Mouse (Mus musculus) midbrain, embryonic 14.5 days (tissue): ENCODE data around the gene Ppp1r2. TPM values are rescaled to one million over a fixed set of nuclear protein-coding genes. Genes with fewer than 3 reads are reported as not detected.
A peak's percentile ranks its signal among the peaks of the same experiment; 100 is the strongest.

Source experiments
- ATAC-seq: fragments of 200-750 bp; cut with Nextera tagmentation; 2 replicates; pipeline ENCODE4 v1.8.0; 2017; ENCODE audit warnings: moderate number of reproducible peaks, moderate library complexity; ENCODE audit not compliant: low FRiP score, low TSS enrichment
- DNase-seq: peaks from one replicate; pipeline ENCODE4 v3.0.0-alpha.2; 2015
- H3K27ac ChIP-seq: fragments of 300-500 bp; sonication (generic); replicated peaks from 2 replicates; pipeline ENCODE4 v1.5.1; 2014; ENCODE audit warnings: mild to moderate bottlenecking, low read depth, low read length, moderate library complexity
- H3K27me3 ChIP-seq: fragments of 300-500 bp; sonication (generic); 2 replicates; pipeline ENCODE4 v1.6.1; 2014; ENCODE audit warnings: low read length, control low read depth, mixed read lengths; ENCODE audit not compliant: control insufficient read depth, insufficient read depth
- H3K36me3 ChIP-seq: fragments of 300-500 bp; sonication (generic); 2 replicates; pipeline ENCODE4 v1.6.1; 2014; ENCODE audit warnings: low read length, control low read depth; ENCODE audit not compliant: control insufficient read depth, insufficient read depth
- H3K4me1 ChIP-seq: fragments of 300-500 bp; sonication (generic); 2 replicates; pipeline ENCODE4 v1.6.1; 2014; ENCODE audit warnings: mild to moderate bottlenecking, antibody characterized with exemption, low read length, control low read depth; ENCODE audit not compliant: control insufficient read depth, insufficient read depth
- H3K4me2 ChIP-seq: fragments of 300-500 bp; sonication (generic); 2 replicates; pipeline ENCODE4 v1.6.1; 2014; ENCODE audit warnings: mild to moderate bottlenecking, low read length, moderate library complexity
- H3K4me3 ChIP-seq: fragments of 300-500 bp; sonication (generic); replicated peaks from 2 replicates; pipeline ENCODE4 v1.5.1; 2014; ENCODE audit warnings: low read depth, low read length
- H3K9ac ChIP-seq: fragments of 300-500 bp; sonication (generic); replicated peaks from 2 replicates; pipeline ENCODE4 v1.6.1; 2014; ENCODE audit warnings: mild to moderate bottlenecking, low read length, moderate library complexity
- H3K9me3 ChIP-seq: fragments of 300-500 bp; sonication (generic); 2 replicates; pipeline ENCODE4 v1.6.1; 2016; ENCODE audit warnings: low read length, control low read depth, mixed read lengths; ENCODE audit not compliant: control insufficient read depth
- WGBS: fragments of 180-500 bp; shearing (Covaris S2); extraction: QIAGEN DNeasy Blood & Tissue Kit; methylation state at CpG from one replicate; pipeline ENCODE4 v1.1.7; 2014; 5-methylcytosine and 5-hydroxymethylcytosine counted together
- polyA plus RNA-seq: library from polyadenylated mRNA; unstranded; fragments of >200 nt; fragmentation: Nextera tagmentation; extraction: Ambion mirVana; gene quantifications from 2 replicates; pipeline ENCODE4 v1.2.1, GENCODE M21; 2014

Ppp1r2 gene
- polyA plus RNA-seq, 1 experiment from 2014 or later = 100 TPM

DNA sequence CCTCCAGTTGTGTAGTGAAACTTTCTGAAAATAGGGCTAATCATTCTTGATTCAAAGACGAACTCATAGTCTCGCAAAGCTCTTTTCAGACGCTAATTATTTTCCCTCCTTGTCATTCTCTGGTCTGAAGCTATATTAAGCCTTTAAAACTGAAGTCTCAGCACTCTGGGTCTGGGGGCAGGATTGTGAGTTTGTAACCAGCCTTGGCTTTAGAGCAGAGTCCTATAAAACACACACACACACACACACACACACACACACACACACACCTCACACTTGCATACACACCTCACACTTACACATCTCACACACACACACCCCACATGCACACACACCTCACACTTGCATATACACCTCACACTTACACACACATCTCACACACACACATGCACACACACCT, 40.7 kb downstream of the Ppp1r2 start:
- H3K9me3 ChIP-seq = no peaks in the 10 kb centered on the region
- no peak overlapping the region for H3K4me2 ChIP-seq
- H3K4me1 ChIP-seq = 0 out of 2 replicates have a peak, but pooled peaks cover 6% of the 10 kb centered on the region
- H3K27ac ChIP-seq = no peak overlapping the region
- ATAC-seq (no peak), DNase-seq (no peak)
- no peak overlapping the region for H3K9ac ChIP-seq
- no peak overlapping the region for H3K4me3 ChIP-seq
- no peaks in the 10 kb centered on the region for H3K27me3 ChIP-seq
- H3K36me3 ChIP-seq = no peaks in the 10 kb centered on the region
- 43% methylated on average over 3 of the region's 3 CpGs for WGBS

DNA sequence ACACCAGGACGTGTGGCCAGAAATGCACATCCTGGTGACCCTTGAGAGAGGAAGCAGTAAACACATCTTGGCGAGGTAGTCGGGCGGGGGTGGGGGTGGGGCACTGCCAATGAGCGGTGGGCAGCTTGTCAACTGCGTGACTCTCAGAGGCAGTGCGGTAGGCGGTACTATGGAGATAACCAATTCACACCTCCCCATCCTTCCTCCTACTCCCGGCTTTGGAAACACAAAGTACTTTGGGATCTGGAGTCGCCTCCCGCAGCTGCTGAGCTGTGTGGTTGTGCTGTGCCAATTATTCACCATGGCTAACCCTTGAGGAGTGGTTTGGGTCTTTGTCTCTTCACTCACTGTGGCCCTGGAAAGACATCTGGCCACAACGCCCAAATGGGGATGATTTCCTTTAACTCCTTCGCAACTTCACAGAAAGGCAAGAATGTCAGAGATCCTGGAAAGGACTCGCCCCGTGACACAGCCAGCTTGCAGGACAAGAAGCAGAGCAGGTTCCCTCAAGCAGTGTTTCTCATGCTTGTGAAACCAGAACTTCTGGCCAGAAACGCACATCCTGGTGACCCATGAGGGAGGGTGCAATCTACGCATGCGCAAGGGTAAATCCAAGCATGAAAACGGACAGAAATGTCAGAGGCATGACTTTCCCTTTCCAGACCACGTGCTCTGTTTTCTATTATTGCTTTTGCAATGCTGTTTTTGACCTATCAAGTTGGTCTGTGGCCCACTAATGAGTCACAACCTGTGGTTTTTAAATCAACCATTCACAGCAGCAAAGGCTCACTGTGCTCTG, 41.3 kb downstream of the Ppp1r2 start:
- DNase-seq (peak; percentile 19), ATAC-seq (no peak)
- Histone ChIP-seq H3K4me2 (0 out of 2 replicates have a peak overlapping the region, but pooled peaks have one; percentile 23), H3K27me3 (no peaks in the 10 kb centered on the region), H3K36me3 (no peaks in the 10 kb centered on the region), H3K4me1 (0 out of 2 replicates have a peak, but pooled peaks cover 6% of the 10 kb centered on the region), H3K27ac (no peak overlapping the region), H3K9ac (no peak overlapping the region), H3K4me3 (no peak overlapping the region), H3K9me3 (no peaks in the 10 kb centered on the region)
- WGBS = 38% methylated on average over 20 of the region's 20 CpGs

DNA sequence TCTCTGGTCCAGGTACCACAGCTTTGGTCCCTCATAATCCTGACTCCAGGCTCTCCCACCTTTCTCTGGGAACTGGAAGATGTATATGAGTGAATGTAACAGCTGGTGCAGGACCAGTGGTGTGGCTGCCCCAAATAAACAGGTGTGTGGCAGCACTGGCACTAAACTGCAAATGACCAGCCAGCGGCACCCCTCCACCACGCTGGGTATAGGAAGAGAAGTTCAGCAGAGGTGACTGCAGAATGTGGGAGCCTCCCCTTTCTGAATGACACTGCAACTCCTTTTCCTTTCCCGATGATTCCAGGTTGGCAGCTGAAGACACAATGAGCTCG, 41.9 kb downstream of the Ppp1r2 start:
- 59% methylated on average over 4 of the region's 4 CpGs for WGBS
- no peak for DNase-seq
- no peak for ATAC-seq
- Histone ChIP-seq H3K27me3 (no peaks in the 10 kb centered on the region), H3K9ac (no peak overlapping the region), H3K4me1 (0 out of 2 replicates have a peak, but pooled peaks cover 6% of the 10 kb centered on the region), H3K4me2 (0 out of 2 replicates have a peak overlapping the region, but pooled peaks have one; percentile 23), H3K36me3 (no peaks in the 10 kb centered on the region), H3K9me3 (no peaks in the 10 kb centered on the region), H3K4me3 (no peak overlapping the region), H3K27ac (no peak overlapping the region)

DNA sequence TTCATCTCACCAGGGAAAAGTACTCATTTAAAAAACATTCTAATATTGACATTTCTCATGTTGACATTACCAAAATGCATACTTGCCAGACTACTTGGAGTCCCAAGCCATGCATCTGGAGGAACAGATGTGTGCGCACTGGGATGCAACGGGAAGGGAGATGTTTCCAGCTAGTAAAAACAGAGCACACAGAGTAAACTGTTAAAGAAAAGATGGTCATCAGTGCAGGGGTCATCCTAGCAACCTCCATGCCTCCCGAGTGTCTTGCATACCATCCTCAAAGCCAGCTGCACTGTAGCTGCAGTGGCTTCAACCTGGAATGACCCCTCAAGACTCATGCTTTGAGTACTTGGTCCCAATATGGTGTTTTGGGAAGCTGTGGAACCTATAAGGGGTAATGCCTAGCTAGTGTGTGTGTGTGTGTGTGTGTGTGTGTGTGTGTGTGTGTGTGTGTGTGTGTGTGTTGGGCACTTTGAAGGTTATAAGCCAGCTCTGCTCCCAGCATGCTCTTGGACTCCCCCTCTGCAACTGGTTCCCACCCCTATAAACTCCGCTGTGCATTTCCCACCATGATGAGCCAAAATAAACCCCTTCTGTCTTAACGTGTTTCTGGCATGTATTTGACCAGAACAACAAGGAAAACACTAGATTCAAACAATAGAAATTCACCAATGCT, 42.4 kb downstream of the Ppp1r2 start:
- Histone ChIP-seq H3K4me1 (0 out of 2 replicates have a peak, but pooled peaks cover 6% of the 10 kb centered on the region), H3K4me3 (no peak overlapping the region), H3K4me2 (no peak overlapping the region), H3K36me3 (no peaks in the 10 kb centered on the region), H3K9me3 (no peaks in the 10 kb centered on the region), H3K27me3 (no peaks in the 10 kb centered on the region), H3K27ac (no peak overlapping the region), H3K9ac (no peak overlapping the region)
- DNase-seq (no peak), ATAC-seq (no peak)
- 83% methylated on average over 5 of the region's 5 CpGs for WGBS

DNA sequence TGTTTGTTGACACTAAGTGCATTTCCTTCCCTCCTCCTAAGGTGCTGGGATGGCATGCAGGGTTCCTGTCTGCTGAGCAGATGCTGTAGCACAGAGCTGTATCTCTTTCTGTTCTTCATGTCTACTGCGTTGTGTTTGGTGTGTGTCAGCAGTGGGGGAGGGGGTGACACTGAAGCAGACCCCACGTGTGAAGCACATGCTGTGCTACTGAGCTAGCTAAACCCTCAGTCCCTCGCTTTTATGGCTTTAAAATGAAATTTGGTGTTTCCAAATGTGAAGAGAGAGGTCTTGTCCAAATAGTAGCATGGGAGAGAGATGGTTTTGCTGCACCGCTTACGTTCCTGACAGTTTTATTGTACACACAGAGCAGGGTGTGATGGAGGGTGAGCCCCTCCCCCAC, 43.5 kb downstream of the Ppp1r2 start:
- H3K4me3 ChIP-seq = no peak overlapping the region
- DNase-seq (no peak), ATAC-seq (no peak)
- no peak overlapping the region for H3K9ac ChIP-seq
- H3K4me1 ChIP-seq = 0 out of 2 replicates have a peak, but pooled peaks cover 6% of the 10 kb centered on the region
- H3K36me3 ChIP-seq = no peaks in the 10 kb centered on the region
- no peak overlapping the region for H3K4me2 ChIP-seq
- H3K27ac ChIP-seq = no peak overlapping the region
- no peaks in the 10 kb centered on the region for H3K9me3 ChIP-seq
- WGBS = 82% methylated on average over 5 of the region's 5 CpGs
- no peaks in the 10 kb centered on the region for H3K27me3 ChIP-seq

DNA sequence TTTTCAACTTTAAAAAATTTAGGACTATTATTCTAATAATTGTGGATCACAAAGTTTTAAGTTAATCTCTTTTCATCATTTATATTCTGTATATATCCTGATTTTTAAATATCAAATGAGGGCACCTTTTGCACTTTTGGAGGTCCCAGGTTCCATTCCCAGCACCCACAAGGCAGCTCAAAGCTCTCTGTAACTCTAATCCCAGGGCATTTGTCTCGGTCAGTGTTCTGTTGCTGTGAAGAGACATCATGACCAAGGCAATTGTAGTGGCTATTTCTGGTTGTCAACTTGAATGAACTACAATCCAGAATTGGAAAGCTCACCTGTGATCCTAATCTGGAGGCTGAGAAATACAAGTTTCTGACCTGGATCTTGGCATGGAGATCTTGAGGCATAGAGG, 47.3 kb downstream of the Ppp1r2 start:
- Histone ChIP-seq H3K4me3 (no peak overlapping the region), H3K27me3 (no peaks in the 10 kb centered on the region), H3K9me3 (no peaks in the 10 kb centered on the region), H3K4me1 (no peaks in the 10 kb centered on the region), H3K9ac (no peak overlapping the region), H3K4me2 (no peak overlapping the region), H3K27ac (no peak overlapping the region), H3K36me3 (no peaks in the 10 kb centered on the region)
- WGBS = 89% methylated on average over 1 of the region's 1 CpGs
- DNase-seq (no peak), ATAC-seq (no peak)

DNA sequence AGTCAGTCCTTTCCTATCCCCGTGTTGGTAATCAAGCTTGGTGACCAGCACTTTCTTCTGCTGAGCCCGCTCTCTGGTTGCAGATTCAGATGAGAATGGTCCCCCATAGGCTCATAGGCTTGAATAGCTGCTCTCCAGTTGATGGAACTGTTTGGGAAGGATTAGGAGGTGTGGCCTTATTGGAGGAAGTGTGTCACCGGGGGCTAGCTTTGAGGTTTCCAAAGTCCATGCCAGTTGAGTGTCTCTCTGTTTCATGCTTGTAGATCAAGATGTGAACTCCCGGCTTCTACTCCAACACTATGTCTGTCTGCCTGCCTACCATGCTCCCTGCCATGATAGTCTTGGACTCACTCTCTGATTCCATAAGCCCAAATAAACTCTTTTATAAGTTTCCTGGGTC, 59.8 kb downstream of the Ppp1r2 start:
- ATAC-seq = no peak
- Histone ChIP-seq H3K36me3 (no peaks in the 10 kb centered on the region), H3K27me3 (no peaks in the 10 kb centered on the region), H3K9ac (no peak overlapping the region), H3K4me2 (no peak overlapping the region), H3K4me1 (no peaks in the 10 kb centered on the region), H3K9me3 (no peaks in the 10 kb centered on the region), H3K27ac (no peak overlapping the region), H3K4me3 (no peak overlapping the region)
- DNase-seq = no peak
- WGBS = 93% methylated on average over 4 of the region's 4 CpGs

DNA sequence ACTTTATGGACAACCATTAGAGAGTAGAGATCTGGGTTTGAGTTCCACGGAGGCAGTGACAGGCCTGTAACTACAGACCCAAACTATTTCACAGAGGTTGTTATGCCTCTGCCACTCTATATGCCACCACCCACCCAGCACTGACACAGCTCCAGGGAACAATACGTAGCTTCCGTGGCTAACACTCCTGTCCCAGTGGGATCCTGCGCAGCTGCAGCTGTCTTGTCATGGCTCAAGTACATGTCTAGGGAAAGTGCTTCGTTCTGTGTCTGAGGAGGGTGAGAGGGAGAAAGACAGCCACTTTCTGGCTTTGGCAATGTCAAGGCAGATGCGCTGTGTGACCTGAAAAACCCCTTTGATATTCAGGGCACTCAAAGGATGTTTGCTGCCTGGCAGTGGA, 61.6 kb downstream of the Ppp1r2 start:
- WGBS = 87% methylated on average over 6 of the region's 6 CpGs

DNA sequence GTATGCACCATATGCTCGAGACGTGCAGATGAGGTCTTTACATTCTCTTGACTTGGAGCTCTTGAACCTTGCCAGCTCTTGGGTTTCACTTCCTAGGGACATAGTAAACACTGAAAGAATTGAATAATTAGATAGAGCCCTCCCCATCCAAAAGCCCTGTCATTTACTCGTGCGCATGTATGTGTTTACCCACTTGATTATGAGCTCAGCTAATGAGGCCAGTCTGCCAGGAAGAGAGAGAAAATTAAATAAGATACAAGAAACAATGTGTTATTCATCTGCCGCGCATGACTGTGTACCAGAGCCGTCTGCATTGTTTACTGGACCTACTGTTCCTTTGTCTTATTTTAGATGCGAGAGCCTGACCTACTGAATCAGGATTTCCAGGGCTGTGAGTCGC, 63.6 kb downstream of the Ppp1r2 start:
- H3K4me2 ChIP-seq = no peak overlapping the region
- ATAC-seq (no peak), DNase-seq (no peak)
- H3K9me3 ChIP-seq = no peaks in the 10 kb centered on the region
- 75% methylated on average over 9 of the region's 9 CpGs for WGBS
- H3K4me3 ChIP-seq = no peak overlapping the region
- no peaks in the 10 kb centered on the region for H3K27me3 ChIP-seq
- no peaks in the 10 kb centered on the region for H3K36me3 ChIP-seq
- no peak overlapping the region for H3K27ac ChIP-seq
- H3K9ac ChIP-seq = no peak overlapping the region
- H3K4me1 ChIP-seq = no peaks in the 10 kb centered on the region

More for the DNA sequence above, 61.6 kb downstream of the Ppp1r2 start:
- Histone ChIP-seq H3K9ac (no peak overlapping the region), H3K4me2 (no peak overlapping the region), H3K9me3 (no peaks in the 10 kb centered on the region), H3K27me3 (no peaks in the 10 kb centered on the region), H3K4me3 (no peak overlapping the region), H3K4me1 (no peaks in the 10 kb centered on the region), H3K36me3 (no peaks in the 10 kb centered on the region), H3K27ac (no peak overlapping the region)
- DNase-seq (no peak), ATAC-seq (no peak)
